Mouse (Mus musculus) CH12.LX (cell line): Measurements from ENCODE around the gene Cfap70.

Source experiments
- PAX5 ChIP-seq: IDR thresholded peaks from 2 replicates; pipeline ENCODE4 v1.6.1; 2012; ENCODE audit warnings: low read length, inconsistent platforms, mixed read lengths
- ZNF384 ChIP-seq: IDR thresholded peaks from 2 replicates; pipeline ENCODE4 v1.6.1; 2012; ENCODE audit warnings: low read depth, low read length, improper control_type of control experiment, inconsistent platforms

DNA sequence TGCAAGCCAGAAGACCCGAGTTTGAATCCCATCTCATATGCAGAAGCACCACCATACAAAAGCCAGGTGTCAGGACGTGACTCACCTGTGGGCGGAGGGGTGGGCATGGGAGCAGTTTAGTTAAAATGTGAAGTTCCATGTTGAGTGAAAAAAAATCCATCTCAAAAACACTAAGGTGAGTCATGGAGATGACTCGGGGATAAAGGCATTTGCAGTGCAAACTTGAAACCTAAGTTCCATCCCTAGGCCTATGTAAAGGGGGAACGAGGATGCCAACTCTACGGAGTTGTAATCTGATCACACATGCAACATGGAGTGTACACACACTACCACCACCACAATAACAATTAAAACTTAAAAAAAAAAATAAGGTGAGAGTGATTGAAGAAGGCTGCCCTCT is 29.0 kb downstream of the Cfap70 start:
- no peak for TF ChIP-seq PAX5
- TF ChIP-seq ZNF384, result no peak
